Mouse (Mus musculus): Measurements from ENCODE around the gene Gpat2.

- TF ChIP-seq GATA1 (IDR thresholded peaks at IDR 0.05; ENCODE audit: low read length): no peak
- TF ChIP-seq TAL1 (IDR thresholded peaks at IDR 0.05; ENCODE audit: low read length): no peak
These were observed 54.2 kb downstream of the Gpat2 start for GRCm38 (mm10) chr2:127479210-127479609.
